Mouse (Mus musculus): ENCODE measurements at regions not wholly inside any gene's neighbourhood (a gene's known extent, or its start where the extent isn't known, plus 50 kb on each side); places are given as distances from the start of the nearest gene placed in this dataset.

GRCm38 (mm10) chr13:111929908-111930307 is 121.1 kb upstream of the Map3k1 start:
- Histone ChIP-seq H3K4me1 (ENCODE audit: insufficient read depth, low read depth, low read length) (peaks cover 2% of the 10 kb centered on the region; the same call in 1 of the 2 replicates), H3K9me3 (replicated peaks) (no peaks in the 10 kb centered on the region), H3K4me3 (ENCODE audit: low read depth, low read length) (no peak overlapping the region), H3K27me3 (ENCODE audit: insufficient read depth, low read length) (peaks cover 3% of the 10 kb centered on the region; the same call in 1 of the 2 replicates), H3K36me3 (replicated peaks) (no peaks in the 10 kb centered on the region)
- no peak for DNase-seq (ENCODE audit: low spot score)
- no peak for ATAC-seq (ENCODE audit: extremely low read depth, insufficient number of reproducible peaks, low FRiP score, poor library complexity, severe bottlenecking)
- TF ChIP-seq POLR2AphosphoS5 (IDR thresholded peaks at IDR 0.05; ENCODE audit: insufficient replicate concordance, low read depth, low read length) (no peak), CTCF (IDR thresholded peaks at IDR 0.05; ENCODE audit: low read depth, low read length) (no peak), GATA2 (IDR thresholded peaks at IDR 0.05; ENCODE audit: borderline replicate concordance, low read depth, low read length) (no peak), GATA1 (IDR thresholded peaks at IDR 0.05; ENCODE audit: borderline replicate concordance, low read length) (no peak), TAL1 (conservative IDR thresholded peaks at IDR 0.05; ENCODE audit: low read depth, low read length) (no peak)

GRCm38 (mm10) chr13:111932464-111932863 is 123.7 kb upstream of the Map3k1 start:
- H3K4me1 ChIP-seq (ENCODE audit: insufficient read depth, low read depth, low read length): peaks cover 11% of the 10 kb centered on the region
- no peak for ATAC-seq (ENCODE audit: extremely low read depth, insufficient number of reproducible peaks, low FRiP score, poor library complexity, severe bottlenecking)

GRCm38 (mm10) chr13:111933526-111934240 is 124.9 kb upstream of the Map3k1 start:
- DNase-seq (ENCODE audit: low spot score) (no peak), ATAC-seq (ENCODE audit: extremely low read depth, insufficient number of reproducible peaks, low FRiP score, poor library complexity, severe bottlenecking) (no peak)
- Histone ChIP-seq H3K27me3 (ENCODE audit: insufficient read depth, low read length) (peaks cover 7% of the 10 kb centered on the region), H3K4me3 (ENCODE audit: low read depth, low read length) (no peak overlapping the region), H3K4me1 (ENCODE audit: insufficient read depth, low read depth, low read length) (peaks cover 9% of the 10 kb centered on the region), H3K9me3 (replicated peaks) (no peaks in the 10 kb centered on the region), H3K36me3 (replicated peaks) (no peaks in the 10 kb centered on the region)
- TF ChIP-seq CTCF (IDR thresholded peaks at IDR 0.05; ENCODE audit: low read depth, low read length) (no peak), POLR2AphosphoS5 (IDR thresholded peaks at IDR 0.05; ENCODE audit: insufficient replicate concordance, low read depth, low read length) (no peak), GATA2 (IDR thresholded peaks at IDR 0.05; ENCODE audit: borderline replicate concordance, low read depth, low read length) (no peak), TAL1 (conservative IDR thresholded peaks at IDR 0.05; ENCODE audit: low read depth, low read length) (no peak), GATA1 (IDR thresholded peaks at IDR 0.05; ENCODE audit: borderline replicate concordance, low read length) (no peak)

More at GRCm38 (mm10) chr13:111932464-111932863, 123.7 kb upstream of the Map3k1 start:
- Histone ChIP-seq H3K27me3 (ENCODE audit: insufficient read depth, low read length) (peaks cover 9% of the 10 kb centered on the region), H3K4me3 (ENCODE audit: low read depth, low read length) (no peak overlapping the region), H3K9me3 (replicated peaks) (no peaks in the 10 kb centered on the region), H3K36me3 (replicated peaks) (no peaks in the 10 kb centered on the region)
- TF ChIP-seq GATA2 (IDR thresholded peaks at IDR 0.05; ENCODE audit: borderline replicate concordance, low read depth, low read length): no peak
- no peak for DNase-seq (ENCODE audit: low spot score)

GRCm38 (mm10) chr13:111935721-111936080 is 126.9 kb upstream of the Map3k1 start:
- H3K9me3 ChIP-seq (replicated peaks): no peaks in the 10 kb centered on the region
- H3K4me3 ChIP-seq (ENCODE audit: low read depth, low read length): no peak overlapping the region
- H3K27me3 ChIP-seq (ENCODE audit: insufficient read depth, low read length): peaks cover 6% of the 10 kb centered on the region
- ATAC-seq (ENCODE audit: extremely low read depth, insufficient number of reproducible peaks, low FRiP score, poor library complexity, severe bottlenecking): no peak
- H3K4me1 ChIP-seq (ENCODE audit: insufficient read depth, low read depth, low read length): peaks cover 16% of the 10 kb centered on the region
- no peak for DNase-seq (ENCODE audit: low spot score)
- H3K36me3 ChIP-seq (replicated peaks): no peaks in the 10 kb centered on the region
- TF ChIP-seq POLR2AphosphoS5 (IDR thresholded peaks at IDR 0.05; ENCODE audit: insufficient replicate concordance, low read depth, low read length) (no peak), TAL1 (conservative IDR thresholded peaks at IDR 0.05; ENCODE audit: low read depth, low read length) (no peak)

GRCm38 (mm10) chr13:111936081-111936857 is 127.5 kb upstream of the Map3k1 start:
- DNase-seq (ENCODE audit: low spot score) (no peak), ATAC-seq (ENCODE audit: extremely low read depth, insufficient number of reproducible peaks, low FRiP score, poor library complexity, severe bottlenecking) (no peak)
- Histone ChIP-seq H3K27me3 (ENCODE audit: insufficient read depth, low read length) (peaks cover 6% of the 10 kb centered on the region), H3K4me1 (ENCODE audit: insufficient read depth, low read depth, low read length) (peaks cover 20% of the 10 kb centered on the region), H3K4me3 (ENCODE audit: low read depth, low read length) (no peak overlapping the region), H3K36me3 (replicated peaks) (no peaks in the 10 kb centered on the region), H3K9me3 (replicated peaks) (no peaks in the 10 kb centered on the region)
- TF ChIP-seq TAL1 (conservative IDR thresholded peaks at IDR 0.05; ENCODE audit: low read depth, low read length): no peak

GRCm38 (mm10) chr13:111936983-111937382 is 128.2 kb upstream of the Map3k1 start:
- ATAC-seq (ENCODE audit: extremely low read depth, insufficient number of reproducible peaks, low FRiP score, poor library complexity, severe bottlenecking) (no peak), DNase-seq (ENCODE audit: low spot score) (no peak)
- H3K27me3 ChIP-seq (ENCODE audit: insufficient read depth, low read length): peaks cover 6% of the 10 kb centered on the region
- no peaks in the 10 kb centered on the region for H3K36me3 ChIP-seq (replicated peaks)
- H3K9me3 ChIP-seq (replicated peaks): no peaks in the 10 kb centered on the region
- no peak overlapping the region for H3K4me3 ChIP-seq (ENCODE audit: low read depth, low read length)
- H3K4me1 ChIP-seq (ENCODE audit: insufficient read depth, low read depth, low read length): peaks cover 22% of the 10 kb centered on the region
- no peak for TF ChIP-seq GATA2 (IDR thresholded peaks at IDR 0.05; ENCODE audit: borderline replicate concordance, low read depth, low read length)
- TF ChIP-seq CTCF (IDR thresholded peaks at IDR 0.05; ENCODE audit: low read depth, low read length): no peak
- no peak for TF ChIP-seq GATA1 (IDR thresholded peaks at IDR 0.05; ENCODE audit: borderline replicate concordance, low read length)
- TF ChIP-seq TAL1 (conservative IDR thresholded peaks at IDR 0.05; ENCODE audit: low read depth, low read length): no peak
- no peak for TF ChIP-seq POLR2AphosphoS5 (IDR thresholded peaks at IDR 0.05; ENCODE audit: insufficient replicate concordance, low read depth, low read length)

All from G1E (cell line).